Mouse (Mus musculus) olfactory bulb, adult 2 months (tissue): ENCODE results near the gene Kcng3.

Source experiments
- CTCF ChIP-seq: fragments of 200-500 bp; IDR thresholded peaks from 2 replicates; pipeline ENCODE4 v1.5.1; 2012; ENCODE audit warnings: low read depth, mild to moderate bottlenecking, low read length, moderate library complexity; ENCODE audit not compliant: insufficient read depth
- POLR2A ChIP-seq: fragments of 200-500 bp; IDR thresholded peaks from 2 replicates; pipeline ENCODE4 v1.6.1; 2012; ENCODE audit warnings: mild to moderate bottlenecking, low read depth, low read length, moderate library complexity; ENCODE audit not compliant: insufficient read depth

DNA sequence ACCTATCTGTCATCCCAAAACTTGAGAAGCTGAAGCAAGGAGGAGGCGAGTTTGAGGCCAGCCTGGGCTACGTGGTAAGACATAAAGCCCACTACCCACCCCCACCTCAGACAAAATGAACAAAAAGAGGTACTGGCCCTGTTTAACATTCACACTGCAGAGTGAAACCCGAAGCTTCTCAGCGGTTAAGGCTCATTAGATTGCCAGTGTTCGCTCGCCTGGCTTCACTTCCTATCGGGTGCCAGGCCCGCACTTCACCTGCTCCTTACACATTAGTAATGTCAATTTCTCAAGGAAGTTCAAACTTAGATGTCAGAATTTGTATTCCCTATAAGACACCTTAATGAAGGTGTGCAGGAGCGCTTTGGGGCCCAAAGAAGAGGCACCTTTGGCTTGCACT, 25.7 kb upstream of the Kcng3 start:
- TF ChIP-seq POLR2A (no peak), CTCF (no peak)
